Mouse (Mus musculus): ENCODE measurements at regions not wholly inside any gene's neighbourhood (a gene's known extent, or its start where the extent isn't known, plus 50 kb on each side); places are given as distances from the start of the nearest gene placed in this dataset.

GRCm38 (mm10) chr12:106381821-106382220 is 371.8 kb downstream of the Vrk1 start:
- no peak for DNase-seq (ENCODE audit: extremely low spot score, low spot score)

GRCm38 (mm10) chr12:106389214-106389613 is 379.2 kb downstream of the Vrk1 start:
- DNase-seq (ENCODE audit: extremely low spot score, low spot score) = no peak

- no peak for DNase-seq (ENCODE audit: extremely low spot score, low spot score)
Observed at GRCm38 (mm10) chr12:106392316-106392715, 382.3 kb downstream of the Vrk1 start.

GRCm38 (mm10) chr12:106399085-106399484 is 389.1 kb downstream of the Vrk1 start:
- DNase-seq (ENCODE audit: extremely low spot score, low spot score) = no peak

- no peak for DNase-seq (ENCODE audit: extremely low spot score, low spot score)
Observed at GRCm38 (mm10) chr12:106411075-106411474, 401.0 kb downstream of the Vrk1 start.

GRCm38 (mm10) chr12:106426631-106427030 is 416.6 kb downstream of the Vrk1 start:
- no peak for DNase-seq (ENCODE audit: extremely low spot score, low spot score)

- DNase-seq (ENCODE audit: extremely low spot score, low spot score) = no peak
Observed at GRCm38 (mm10) chr12:106429991-106430390, 420.0 kb downstream of the Vrk1 start.

GRCm38 (mm10) chr12:106445151-106445550 is 435.1 kb downstream of the Vrk1 start:
- DNase-seq (ENCODE audit: extremely low spot score, low spot score) = no peak

GRCm38 (mm10) chr12:106445976-106446375 is 435.9 kb downstream of the Vrk1 start:
- no peak for DNase-seq (ENCODE audit: extremely low spot score, low spot score)

- no peak for DNase-seq (ENCODE audit: extremely low spot score, low spot score)
Observed at GRCm38 (mm10) chr12:106446876-106447532, 437.0 kb downstream of the Vrk1 start.

- no peak for DNase-seq (ENCODE audit: extremely low spot score, low spot score)
Observed at GRCm38 (mm10) chr12:106448551-106448950, 438.5 kb downstream of the Vrk1 start.

- no peak for DNase-seq (ENCODE audit: extremely low spot score, low spot score)
Observed at GRCm38 (mm10) chr12:106453491-106453890, 443.5 kb downstream of the Vrk1 start.

- no peak for DNase-seq (ENCODE audit: extremely low spot score, low spot score)
Observed at GRCm38 (mm10) chr12:106458215-106458614, 448.2 kb downstream of the Vrk1 start.

- no peak for DNase-seq (ENCODE audit: extremely low spot score, low spot score)
Observed at GRCm38 (mm10) chr12:106460650-106461049, 450.6 kb downstream of the Vrk1 start.

- DNase-seq (ENCODE audit: extremely low spot score, low spot score) = no peak
Observed at GRCm38 (mm10) chr12:106462281-106462680, 452.3 kb downstream of the Vrk1 start.

GRCm38 (mm10) chr12:106464701-106465100 is 454.7 kb downstream of the Vrk1 start:
- no peak for DNase-seq (ENCODE audit: extremely low spot score, low spot score)

- DNase-seq (ENCODE audit: extremely low spot score, low spot score) = no peak
Observed at GRCm38 (mm10) chr12:106468173-106468860, 458.3 kb downstream of the Vrk1 start.

GRCm38 (mm10) chr12:106474501-106475165 is 464.6 kb downstream of the Vrk1 start:
- DNase-seq (ENCODE audit: extremely low spot score, low spot score) = peak; percentile 37

- no peak for DNase-seq (ENCODE audit: extremely low spot score, low spot score)
Observed at GRCm38 (mm10) chr12:106475486-106476050, 465.5 kb downstream of the Vrk1 start.

GRCm38 (mm10) chr12:106477040-106477665 is 467.1 kb downstream of the Vrk1 start:
- no peak for DNase-seq (ENCODE audit: extremely low spot score, low spot score)

GRCm38 (mm10) chr12:106477731-106478130 is 467.7 kb downstream of the Vrk1 start:
- DNase-seq (ENCODE audit: extremely low spot score, low spot score) = no peak

GRCm38 (mm10) chr12:106478381-106478781 is 468.4 kb downstream of the Vrk1 start:
- DNase-seq (ENCODE audit: extremely low spot score, low spot score) = peak; percentile 50

All from neural tube, embryonic 10.5 days (tissue).